Mouse (Mus musculus): ENCODE data around the gene Pilrb1.

GRCm38 (mm10) chr5:137817466-137818222 lies 40.3 kb downstream of the Pilrb1 start:
- TF ChIP-seq CTCF (IDR thresholded peaks at IDR 0.05; ENCODE audit: low read depth) (no peak), EP300 (optimal IDR thresholded peaks at IDR 0.05) (no peak)
